Mouse (Mus musculus) megakaryocyte progenitor cell, adult 5-6 weeks (primary cell): Measurements from ENCODE around the gene Plcxd1. TPM values are rescaled to one million over a fixed set of nuclear protein-coding genes. Genes with fewer than 3 reads are reported as not detected.
A peak's percentile ranks its signal among the peaks of the same experiment; 100 is the strongest.
"Not testable (repeated sequence)": the region's sequence is repeated elsewhere in the genome, so short reads cannot be mapped to it uniquely, and the experiment has no call there.

ENCODE experiments used
- ATAC-seq: replicated peaks from 2 replicates; pipeline ENCODE4 v1.8.0; 2016; ENCODE audit warnings: mild to moderate bottlenecking, moderate TSS enrichment, inconsistent platforms; ENCODE audit not compliant: poor library complexity
- total RNA-seq, 2 experiments: library from RNA; stranded (forward) in 1 of 2; stranded (reverse) in 1 of 2; fragments of 157-497, 149-512 nt in 1 of 2; fragments of 200-1000 nt in 1 of 2; gene quantifications; 2 replicates each; pipeline versions ENCODE4 v1.2.3 to v1.2.4; 2015 to 2017

Plcxd1 gene
- total RNA-seq, 2 experiments from 2014 or later = 0.17 TPM; not detected in 1

GRCm38 (mm10) chr5:110106901-110107564 is 7.3 kb downstream of the Plcxd1 start:
- no peak for ATAC-seq

GRCm38 (mm10) chr5:110107581-110108304 is 8.0 kb downstream of the Plcxd1 start, which contains the start of gene Gtpbp6:
Gene Gtpbp6 (minus strand): TSS chr5:110108197.
- ATAC-seq = peak; percentile 66

GRCm38 (mm10) chr5:110108305-110108628 is 8.5 kb downstream of the Plcxd1 start:
- ATAC-seq = no peak

- ATAC-seq = peak; percentile 55
Observed at GRCm38 (mm10) chr5:110109991-110110441, 10.2 kb downstream of the Plcxd1 start, which contains the start of gene Zfp605. Gene Zfp605 (plus strand): TSS chr5:110110092.

- not testable (repeated sequence) for ATAC-seq
Observed at GRCm38 (mm10) chr5:110122380-110122779, 22.6 kb downstream of the Plcxd1 start.

GRCm38 (mm10) chr5:110135293-110136086 is 35.7 kb downstream of the Plcxd1 start, which contains the start of gene Chfr:
Gene Chfr (plus strand): TSS chr5:110135842.
- ATAC-seq = peak; percentile 98

GRCm38 (mm10) chr5:110136087-110136464 is 36.3 kb downstream of the Plcxd1 start:
- no peak for ATAC-seq

- no peak for ATAC-seq
Observed at GRCm38 (mm10) chr5:110137816-110138215, 38.0 kb downstream of the Plcxd1 start.

- ATAC-seq = no peak
Observed at GRCm38 (mm10) chr5:110139325-110139724, 39.6 kb downstream of the Plcxd1 start.

GRCm38 (mm10) chr5:110140424-110140823 is 40.7 kb downstream of the Plcxd1 start:
- ATAC-seq = no peak

- peak; percentile 76 for ATAC-seq
Observed at GRCm38 (mm10) chr5:110142309-110142708, 42.5 kb downstream of the Plcxd1 start.

- peak; percentile 75 for ATAC-seq
Observed at GRCm38 (mm10) chr5:110143007-110143406, 43.2 kb downstream of the Plcxd1 start.

Other genes starting within 250 kb of the Plcxd1 start
- 20.3 and 27.1 TPM in 2 replicates for gene Gm15446, start 176.6 kb upstream of the Plcxd1 start, total RNA-seq (2015)
- gene Gm15446, start 176.6 kb upstream of the Plcxd1 start, total RNA-seq (2017) = 31.0 and 137 TPM in 2 replicates
- gene Zfp932, start 103.4 kb upstream of the Plcxd1 start, total RNA-seq (2015) = 45.4 and 52.6 TPM in 2 replicates
- gene Zfp932, start 103.4 kb upstream of the Plcxd1 start, total RNA-seq (2017) = 82.5 and 102 TPM in 2 replicates
- 4.1 and 7.2 TPM in 2 replicates for gene Gm17655, start 27.5 kb upstream of the Plcxd1 start, total RNA-seq (2015)
- 6.0 and 29.3 TPM in 2 replicates for gene Gm17655, start 27.5 kb upstream of the Plcxd1 start, total RNA-seq (2017)
- 1.7 and 3.0 TPM in 2 replicates for gene Gm35315, start 5.5 kb upstream of the Plcxd1 start, total RNA-seq (2015)
- gene Gm35315, start 5.5 kb upstream of the Plcxd1 start, total RNA-seq (2017) = 1.2 and 1.6 TPM in 2 replicates
- 12.0 and 12.7 TPM in 2 replicates for gene Gtpbp6, start 8.2 kb downstream of the Plcxd1 start, total RNA-seq (2015)
- 17.3 and 19.8 TPM in 2 replicates for gene Gtpbp6, start 8.2 kb downstream of the Plcxd1 start, total RNA-seq (2017)
- gene Zfp605, start 10.1 kb downstream of the Plcxd1 start, total RNA-seq (2015) = 4.3 and 6.7 TPM in 2 replicates
- 7.3 and 11.1 TPM in 2 replicates for gene Zfp605, start 10.1 kb downstream of the Plcxd1 start, total RNA-seq (2017)
- 29.1 and 34.6 TPM in 2 replicates for gene Chfr, start 35.9 kb downstream of the Plcxd1 start, total RNA-seq (2015)
- gene Chfr, start 35.9 kb downstream of the Plcxd1 start, total RNA-seq (2017) = 43.9 and 57.1 TPM in 2 replicates
- 11.9 and 13.7 TPM in 2 replicates for gene Golga3, start 76.7 kb downstream of the Plcxd1 start, total RNA-seq (2015)
- gene Golga3, start 76.7 kb downstream of the Plcxd1 start, total RNA-seq (2017) = 21.4 and 22.6 TPM in 2 replicates
- 40.9 and 44.1 TPM in 2 replicates for gene Ankle2, start 131.0 kb downstream of the Plcxd1 start, total RNA-seq (2015)
- gene Ankle2, start 131.0 kb downstream of the Plcxd1 start, total RNA-seq (2017) = 52.5 and 52.6 TPM in 2 replicates
- gene Pgam5, start 169.9 kb downstream of the Plcxd1 start, total RNA-seq (2015) = 42.9 and 47.8 TPM in 2 replicates
- 32.7 and 35.3 TPM in 2 replicates for gene Pgam5, start 169.9 kb downstream of the Plcxd1 start, total RNA-seq (2017)
- 9.8 and 13.5 TPM in 2 replicates for gene Pxmp2, start 186.2 kb downstream of the Plcxd1 start, total RNA-seq (2015)
- gene Pxmp2, start 186.2 kb downstream of the Plcxd1 start, total RNA-seq (2017) = 6.2 and 9.1 TPM in 2 replicates
- gene Pole, start 186.3 kb downstream of the Plcxd1 start, total RNA-seq (2015) = 61.4 and 77.1 TPM in 2 replicates
- 40.5 and 41.6 TPM in 2 replicates for gene Pole, start 186.3 kb downstream of the Plcxd1 start, total RNA-seq (2017)
- gene P2rx2, start 243.2 kb downstream of the Plcxd1 start, total RNA-seq (2015) = not detected in 2 replicates
- gene P2rx2, start 243.2 kb downstream of the Plcxd1 start, total RNA-seq (2017) = not detected in 2 replicates
- gene Lrcol1, start 244.8 kb downstream of the Plcxd1 start, total RNA-seq (2015) = not detected in 2 replicates
- gene Lrcol1, start 244.8 kb downstream of the Plcxd1 start, total RNA-seq (2017) = not detected in 2 replicates